Mouse (Mus musculus): ENCODE results near the gene Utp11. TPM values are rescaled to one million over a fixed set of nuclear protein-coding genes. Genes with fewer than 3 reads are reported as not detected.

Utp11 gene
- total and polyA plus RNA-seq, 2 experiments: 5.5 to 11.6 TPM

- DNase-seq (ENCODE audit: extremely low read depth, low read depth, low spot score): no peak
- 46% methylated on average over 3 of the region's 3 CpGs for WGBS
- Histone ChIP-seq H3K4me1 (ENCODE audit: control insufficient read depth, insufficient read depth, low read length) (no peaks in the 10 kb centered on the region), H3K27ac (replicated peaks; ENCODE audit: insufficient read depth, low read depth, low read length) (no peak overlapping the region), H3K4me3 (ENCODE audit: insufficient read depth, low read depth, low read length) (no peak overlapping the region), H3K36me3 (ENCODE audit: control insufficient read depth, insufficient read depth, low read length) (no peaks in the 10 kb centered on the region), H3K9ac (ENCODE audit: low read depth, low read length) (no peak overlapping the region), H3K27me3 (ENCODE audit: control insufficient read depth, insufficient read depth, low read length) (peaks cover 23% of the 10 kb centered on the region), H3K79me2 (ENCODE audit: control insufficient read depth, insufficient read depth, low read length) (no peaks in the 10 kb centered on the region)
- peak; percentile 26; the same call in 1 of the 2 replicates for TF ChIP-seq CTCF (IDR thresholded peaks at IDR 0.05; ENCODE audit: low read depth, low read length)
- TF ChIP-seq POLR2A (IDR thresholded peaks at IDR 0.05; ENCODE audit: extremely low read depth, insufficient read depth, low read length): no peak
Observed at GRCm38 (mm10) chr4:124663034-124663433, 30.4 kb downstream of the Utp11 start.

DNA sequence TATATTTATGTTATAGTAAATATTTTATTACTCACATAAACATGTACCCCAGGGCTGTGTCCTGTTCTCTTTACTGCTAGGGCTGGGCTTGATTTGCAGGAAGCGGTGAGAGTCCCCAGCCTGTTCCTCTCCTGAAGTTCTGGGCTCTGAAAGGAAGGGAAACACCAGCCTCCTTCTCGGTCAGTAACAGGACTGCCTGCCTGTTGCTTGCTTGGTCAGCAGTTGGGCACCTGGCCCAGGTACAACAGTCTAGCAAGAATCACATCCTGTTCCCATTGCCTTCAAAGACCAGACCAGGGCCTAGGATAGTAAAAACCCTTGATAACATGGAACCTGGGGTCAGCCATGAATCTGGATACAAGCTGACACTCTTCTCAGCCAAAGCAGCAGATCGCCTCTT is 32.8 kb downstream of the Utp11 start:
- H3K4me3 ChIP-seq (ENCODE audit: insufficient read depth, low read depth, low read length): no peak overlapping the region
- no peak overlapping the region for H3K27ac ChIP-seq (replicated peaks; ENCODE audit: insufficient read depth, low read depth, low read length)
- peaks cover 44% of the 10 kb centered on the region for H3K27me3 ChIP-seq (ENCODE audit: control insufficient read depth, insufficient read depth, low read length)
- no peak overlapping the region for H3K9ac ChIP-seq (ENCODE audit: low read depth, low read length)
- H3K36me3 ChIP-seq (ENCODE audit: control insufficient read depth, insufficient read depth, low read length): no peaks in the 10 kb centered on the region
- TF ChIP-seq POLR2A (IDR thresholded peaks at IDR 0.05; ENCODE audit: extremely low read depth, insufficient read depth, low read length) (no peak), CTCF (IDR thresholded peaks at IDR 0.05; ENCODE audit: low read depth, low read length) (no peak)
- no peak for DNase-seq (ENCODE audit: extremely low read depth, low read depth, low spot score)
- no peaks in the 10 kb centered on the region for H3K79me2 ChIP-seq (ENCODE audit: control insufficient read depth, insufficient read depth, low read length)
- peaks cover 3% of the 10 kb centered on the region; the same call in 1 of the 2 replicates for H3K4me1 ChIP-seq (ENCODE audit: control insufficient read depth, insufficient read depth, low read length)
- WGBS: 68% methylated on average over 3 of the region's 3 CpGs

- H3K27ac ChIP-seq (replicated peaks; ENCODE audit: insufficient read depth, low read depth, low read length): no peak overlapping the region
- peaks cover 48% of the 10 kb centered on the region for H3K27me3 ChIP-seq (ENCODE audit: control insufficient read depth, insufficient read depth, low read length)
- TF ChIP-seq CTCF (IDR thresholded peaks at IDR 0.05; ENCODE audit: low read depth, low read length): no peak
- TF ChIP-seq POLR2A (IDR thresholded peaks at IDR 0.05; ENCODE audit: extremely low read depth, insufficient read depth, low read length): no peak
- H3K4me1 ChIP-seq (ENCODE audit: control insufficient read depth, insufficient read depth, low read length): peaks cover 3% of the 10 kb centered on the region; the same call in 1 of the 2 replicates
- H3K36me3 ChIP-seq (ENCODE audit: control insufficient read depth, insufficient read depth, low read length): no peaks in the 10 kb centered on the region
- peak overlapping the region; percentile 19; the same call in 1 of the 2 replicates for H3K4me3 ChIP-seq (ENCODE audit: insufficient read depth, low read depth, low read length)
- no peak overlapping the region for H3K9ac ChIP-seq (ENCODE audit: low read depth, low read length)
- no peak for DNase-seq (ENCODE audit: extremely low read depth, low read depth, low spot score)
- no peaks in the 10 kb centered on the region for H3K79me2 ChIP-seq (ENCODE audit: control insufficient read depth, insufficient read depth, low read length)
- WGBS: 6% methylated on average over 68 of the region's 68 CpGs
Observed at GRCm38 (mm10) chr4:124659251-124660217, 33.9 kb downstream of the Utp11 start.

- no peak for TF ChIP-seq CTCF (IDR thresholded peaks at IDR 0.05; ENCODE audit: low read depth, low read length)
- no peak for TF ChIP-seq POLR2A (IDR thresholded peaks at IDR 0.05; ENCODE audit: extremely low read depth, insufficient read depth, low read length)
- peaks cover 48% of the 10 kb centered on the region for H3K27me3 ChIP-seq (ENCODE audit: control insufficient read depth, insufficient read depth, low read length)
- no peak overlapping the region; the same call in 1 of the 2 replicates for H3K4me3 ChIP-seq (ENCODE audit: insufficient read depth, low read depth, low read length)
- no peaks in the 10 kb centered on the region for H3K36me3 ChIP-seq (ENCODE audit: control insufficient read depth, insufficient read depth, low read length)
- no peak overlapping the region for H3K27ac ChIP-seq (replicated peaks; ENCODE audit: insufficient read depth, low read depth, low read length)
- H3K9ac ChIP-seq (ENCODE audit: low read depth, low read length): no peak overlapping the region
- 2% methylated on average over 39 of the region's 39 CpGs for WGBS
- peaks cover 3% of the 10 kb centered on the region; the same call in 1 of the 2 replicates for H3K4me1 ChIP-seq (ENCODE audit: control insufficient read depth, insufficient read depth, low read length)
- no peak for DNase-seq (ENCODE audit: extremely low read depth, low read depth, low spot score)
- no peaks in the 10 kb centered on the region for H3K79me2 ChIP-seq (ENCODE audit: control insufficient read depth, insufficient read depth, low read length)
Observed at GRCm38 (mm10) chr4:124658412-124658851, 35.0 kb downstream of the Utp11 start.

DNA sequence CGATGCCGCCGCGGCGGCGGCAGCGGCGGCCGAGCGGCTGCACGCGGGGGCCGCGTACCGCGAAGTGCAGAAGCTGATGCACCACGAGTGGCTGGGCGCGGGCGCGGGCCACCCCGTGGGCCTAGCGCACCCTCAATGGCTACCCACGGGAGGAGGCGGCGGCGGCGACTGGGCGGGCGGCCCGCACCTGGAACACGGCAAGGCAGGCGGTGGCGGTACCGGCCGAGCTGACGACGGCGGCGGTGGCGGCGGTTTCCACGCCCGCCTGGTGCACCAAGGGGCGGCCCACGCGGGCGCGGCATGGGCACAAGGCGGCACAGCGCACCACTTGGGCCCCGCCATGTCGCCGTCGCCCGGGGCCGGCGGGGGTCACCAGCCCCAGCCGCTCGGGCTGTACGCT is 35.6 kb downstream of the Utp11 start:
- WGBS: 2% methylated on average over 61 of the region's 61 CpGs
- peak overlapping the region; percentile 59; the same call in 1 of the 2 replicates for H3K4me3 ChIP-seq (ENCODE audit: insufficient read depth, low read depth, low read length)
- H3K9ac ChIP-seq (ENCODE audit: low read depth, low read length): peak overlapping the region; percentile 66
- H3K27me3 ChIP-seq (ENCODE audit: control insufficient read depth, insufficient read depth, low read length): peaks cover 48% of the 10 kb centered on the region
- H3K79me2 ChIP-seq (ENCODE audit: control insufficient read depth, insufficient read depth, low read length): no peaks in the 10 kb centered on the region
- TF ChIP-seq POLR2A (IDR thresholded peaks at IDR 0.05; ENCODE audit: extremely low read depth, insufficient read depth, low read length): no peak
- TF ChIP-seq CTCF (IDR thresholded peaks at IDR 0.05; ENCODE audit: low read depth, low read length): no peak
- no peak for DNase-seq (ENCODE audit: extremely low read depth, low read depth, low spot score)
- H3K4me1 ChIP-seq (ENCODE audit: control insufficient read depth, insufficient read depth, low read length): peaks cover 3% of the 10 kb centered on the region; the same call in 1 of the 2 replicates
- H3K27ac ChIP-seq (replicated peaks; ENCODE audit: insufficient read depth, low read depth, low read length): no peak overlapping the region
- no peaks in the 10 kb centered on the region for H3K36me3 ChIP-seq (ENCODE audit: control insufficient read depth, insufficient read depth, low read length)
